Mouse (Mus musculus): ENCODE measurements around the gene Olfr796. TPM values are rescaled to one million over a fixed set of nuclear protein-coding genes. Genes with fewer than 3 reads are reported as not detected.

Olfr796 gene
- polyA plus RNA-seq, 1 experiment from 2014 or later: not detected

- H3K36me3 ChIP-seq (ENCODE audit: control insufficient read depth, insufficient read depth, low read length): no peaks in the 10 kb centered on the region
- no peak for ATAC-seq (ENCODE audit: low FRiP score, low TSS enrichment)
- H3K4me3 ChIP-seq (ENCODE audit: low read depth, low read length): no peak overlapping the region
- WGBS: 13% methylated on average over 1 of the region's 1 CpGs
- no peaks in the 10 kb centered on the region for H3K4me1 ChIP-seq (replicated peaks; ENCODE audit: control insufficient read depth, insufficient read depth)
- no peaks in the 10 kb centered on the region for H3K9me3 ChIP-seq (ENCODE audit: control insufficient read depth, low read length)
- no peak overlapping the region for H3K9ac ChIP-seq (ENCODE audit: low read length)
- no peak overlapping the region for H3K4me2 ChIP-seq (replicated peaks; ENCODE audit: low read depth)
- no peak overlapping the region for H3K27ac ChIP-seq (replicated peaks)
- no peak for DNase-seq (ENCODE audit: low spot score)
- TF ChIP-seq EP300 (optimal IDR thresholded peaks at IDR 0.05) (no peak), CTCF (IDR thresholded peaks at IDR 0.05; ENCODE audit: low read depth) (no peak)
- no peaks in the 10 kb centered on the region for H3K27me3 ChIP-seq (ENCODE audit: control insufficient read depth, insufficient read depth, low read length)
Observed at GRCm38 (mm10) chr10:129621724-129622123, 9.4 kb upstream of the Olfr796 start.

- WGBS: 43% methylated on average over 1 of the region's 1 CpGs
- no peak for ATAC-seq (ENCODE audit: low FRiP score, low TSS enrichment)
- Histone ChIP-seq H3K4me1 (replicated peaks; ENCODE audit: control insufficient read depth, insufficient read depth) (no peaks in the 10 kb centered on the region), H3K27me3 (ENCODE audit: control insufficient read depth, insufficient read depth, low read length) (no peaks in the 10 kb centered on the region), H3K9ac (ENCODE audit: low read length) (no peak overlapping the region), H3K36me3 (ENCODE audit: control insufficient read depth, insufficient read depth, low read length) (no peaks in the 10 kb centered on the region), H3K4me2 (replicated peaks; ENCODE audit: low read depth) (no peak overlapping the region), H3K27ac (replicated peaks) (no peak overlapping the region), H3K9me3 (ENCODE audit: control insufficient read depth, low read length) (no peaks in the 10 kb centered on the region), H3K4me3 (ENCODE audit: low read depth, low read length) (no peak overlapping the region)
- no peak for TF ChIP-seq EP300 (optimal IDR thresholded peaks at IDR 0.05)
- no peak for TF ChIP-seq CTCF (IDR thresholded peaks at IDR 0.05; ENCODE audit: low read depth)
- DNase-seq (ENCODE audit: low spot score): no peak
Observed at GRCm38 (mm10) chr10:129577066-129577465, 35.3 kb downstream of the Olfr796 start.

GRCm38 (mm10) chr10:129567355-129567754 lies 45.0 kb downstream of the Olfr796 start, which contains the start of gene Olfr794:
TSS of gene Olfr794 (plus strand) at chr10:129567655.
- 60% methylated on average over 2 of the region's 2 CpGs for WGBS
- DNase-seq (ENCODE audit: low spot score): no peak
- Histone ChIP-seq H3K4me2 (replicated peaks; ENCODE audit: low read depth) (no peak within 1 kb of the TSS), H3K36me3 (ENCODE audit: control insufficient read depth, insufficient read depth, low read length) (no peaks in the 10 kb centered on the region), H3K9me3 (ENCODE audit: control insufficient read depth, low read length) (no peaks in the 10 kb centered on the region), H3K27me3 (ENCODE audit: control insufficient read depth, insufficient read depth, low read length) (no peaks in the 10 kb centered on the region), H3K4me1 (replicated peaks; ENCODE audit: control insufficient read depth, insufficient read depth) (no peaks in the 10 kb centered on the region), H3K27ac (replicated peaks) (no peak within 1 kb of the TSS), H3K9ac (ENCODE audit: low read length) (no peak within 1 kb of the TSS), H3K4me3 (ENCODE audit: low read depth, low read length) (no peak within 1 kb of the TSS)
- ATAC-seq (ENCODE audit: low FRiP score, low TSS enrichment): no peak
- TF ChIP-seq EP300 (optimal IDR thresholded peaks at IDR 0.05) (no peak), CTCF (IDR thresholded peaks at IDR 0.05; ENCODE audit: low read depth) (no peak)

Small RNAs within 50 kb of the gene (microRNA-seq; reads per million reads assigned to microRNA genes)
- gene Gm23252: not detected

Other genes with a start within 250 kb of the Olfr796 start
- gene Olfr784, start 228.5 kb downstream of the Olfr796 start, polyA plus RNA-seq (2015; fragmentation: Nextera tagmentation; extraction: Ambion mirVana): 0.04 TPM in 1 of 2 replicates, not detected in the other
- not detected in 2 replicates for gene Olfr785, start 207.1 kb downstream of the Olfr796 start, polyA plus RNA-seq (2015; fragmentation: Nextera tagmentation; extraction: Ambion mirVana)
- gene Olfr786, start 185.3 kb downstream of the Olfr796 start, polyA plus RNA-seq (2015; fragmentation: Nextera tagmentation; extraction: Ambion mirVana): 0.06 TPM in 1 of 2 replicates, not detected in the other
- gene Olfr787, start 150.7 kb downstream of the Olfr796 start, polyA plus RNA-seq (2015; fragmentation: Nextera tagmentation; extraction: Ambion mirVana): not detected in 2 replicates
- not detected in 2 replicates for gene Olfr788, start 141.6 kb downstream of the Olfr796 start, polyA plus RNA-seq (2015; fragmentation: Nextera tagmentation; extraction: Ambion mirVana)
- gene Olfr789, start 127.8 kb downstream of the Olfr796 start, polyA plus RNA-seq (2015; fragmentation: Nextera tagmentation; extraction: Ambion mirVana): not detected in 2 replicates
- gene Olfr790, start 114.1 kb downstream of the Olfr796 start, polyA plus RNA-seq (2015; fragmentation: Nextera tagmentation; extraction: Ambion mirVana): not detected in 2 replicates
- gene Olfr791, start 90.8 kb downstream of the Olfr796 start, polyA plus RNA-seq (2015; fragmentation: Nextera tagmentation; extraction: Ambion mirVana): not detected in 2 replicates
- gene Olfr792, start 73.4 kb downstream of the Olfr796 start, polyA plus RNA-seq (2015; fragmentation: Nextera tagmentation; extraction: Ambion mirVana): not detected in 2 replicates
- not detected in 2 replicates for gene Olfr794, start 44.9 kb downstream of the Olfr796 start, polyA plus RNA-seq (2015; fragmentation: Nextera tagmentation; extraction: Ambion mirVana)
- not detected in 2 replicates for gene Olfr798, start 15.4 kb upstream of the Olfr796 start, polyA plus RNA-seq (2015; fragmentation: Nextera tagmentation; extraction: Ambion mirVana)
- not detected in 2 replicates for gene Olfr799, start 24.9 kb upstream of the Olfr796 start, polyA plus RNA-seq (2015; fragmentation: Nextera tagmentation; extraction: Ambion mirVana)
- not detected in 2 replicates for gene Olfr800, start 45.1 kb upstream of the Olfr796 start, polyA plus RNA-seq (2015; fragmentation: Nextera tagmentation; extraction: Ambion mirVana)
- 0.02 TPM in 1 of 2 replicates, not detected in the other for gene Olfr801, start 61.3 kb upstream of the Olfr796 start, polyA plus RNA-seq (2015; fragmentation: Nextera tagmentation; extraction: Ambion mirVana)
- gene Olfr802, start 75.6 kb upstream of the Olfr796 start, polyA plus RNA-seq (2015; fragmentation: Nextera tagmentation; extraction: Ambion mirVana): 0.06 TPM in 1 of 2 replicates, not detected in the other
- not detected in 2 replicates for gene Olfr803, start 81.7 kb upstream of the Olfr796 start, polyA plus RNA-seq (2015; fragmentation: Nextera tagmentation; extraction: Ambion mirVana)
- not detected in 2 replicates for gene Olfr804, start 90.6 kb upstream of the Olfr796 start, polyA plus RNA-seq (2015; fragmentation: Nextera tagmentation; extraction: Ambion mirVana)
- not detected in 2 replicates for gene Olfr805, start 116.8 kb upstream of the Olfr796 start, polyA plus RNA-seq (2015; fragmentation: Nextera tagmentation; extraction: Ambion mirVana)
- gene Olfr806, start 129.4 kb upstream of the Olfr796 start, polyA plus RNA-seq (2015; fragmentation: Nextera tagmentation; extraction: Ambion mirVana): not detected in 2 replicates
- gene Olfr807, start 145.2 kb upstream of the Olfr796 start, polyA plus RNA-seq (2015; fragmentation: Nextera tagmentation; extraction: Ambion mirVana): not detected in 2 replicates
- gene Olfr808, start 152.9 kb upstream of the Olfr796 start, polyA plus RNA-seq (2015; fragmentation: Nextera tagmentation; extraction: Ambion mirVana): 0.07 TPM in 1 of 2 replicates, not detected in the other
- not detected in 2 replicates for gene Olfr809, start 162.1 kb upstream of the Olfr796 start, polyA plus RNA-seq (2015; fragmentation: Nextera tagmentation; extraction: Ambion mirVana)
- gene Olfr810, start 182.3 kb upstream of the Olfr796 start, polyA plus RNA-seq (2015; fragmentation: Nextera tagmentation; extraction: Ambion mirVana): not detected in 2 replicates
- not detected in 2 replicates for gene Olfr811, start 191.8 kb upstream of the Olfr796 start, polyA plus RNA-seq (2015; fragmentation: Nextera tagmentation; extraction: Ambion mirVana)
- gene Olfr812, start 233.5 kb upstream of the Olfr796 start, polyA plus RNA-seq (2015; fragmentation: Nextera tagmentation; extraction: Ambion mirVana): not detected in 2 replicates
- not detected in 2 replicates for gene Olfr813, start 242.8 kb upstream of the Olfr796 start, polyA plus RNA-seq (2015; fragmentation: Nextera tagmentation; extraction: Ambion mirVana)